Mouse (Mus musculus): ENCODE measurements around the gene Try5. TPM values are rescaled to one million over a fixed set of nuclear protein-coding genes. Genes with fewer than 3 reads are reported as not detected.
"Not testable (repeated sequence)": the region's sequence is repeated elsewhere in the genome, so short reads cannot be mapped to it uniquely, and the experiment has no call there.

Try5 gene
- 0.33 TPM in 1 of 2 replicates, not detected in the other for polyA plus RNA-seq (2016; fragmentation: Nextera tagmentation; extraction: Ambion mirVana)

- not testable (repeated sequence) for H3K27me3 ChIP-seq
Measured at GRCm38 (mm10) chr6:41316741-41317140, at the start of gene Try5. Try5 (minus strand) TSS chr6:41316841.

GRCm38 (mm10) chr6:41353932-41354331 is 37.3 kb upstream of the Try5 start, which contains the start of gene Try10:
Try10 (plus strand) TSS chr6:41354105.
- no peaks in the 10 kb centered on the region for H3K27me3 ChIP-seq
- H3K9ac ChIP-seq, result no peak within 1 kb of the TSS
- WGBS, result 85% methylated on average over 2 of the region's 2 CpGs
- H3K4me3 ChIP-seq (replicated peaks), result no peak within 1 kb of the TSS
- H3K4me1 ChIP-seq, result no peaks in the 10 kb centered on the region
- ATAC-seq (ENCODE audit: low FRiP score), result no peak
- H3K36me3 ChIP-seq (replicated peaks), result no peaks in the 10 kb centered on the region
- H3K9me3 ChIP-seq, result no peaks in the 10 kb centered on the region
- no peak within 1 kb of the TSS for H3K27ac ChIP-seq
- no peak within 1 kb of the TSS for H3K4me2 ChIP-seq

More at GRCm38 (mm10) chr6:41316741-41317140, at the start of gene Try5:
- WGBS, result 71% methylated on average over 3 of the region's 3 CpGs
- not testable (repeated sequence) for H3K9me3 ChIP-seq; H3K4me1 ChIP-seq; H3K4me2 ChIP-seq; H3K27ac ChIP-seq; H3K9ac ChIP-seq; H3K36me3 ChIP-seq (replicated peaks); H3K4me3 ChIP-seq (replicated peaks); ATAC-seq (ENCODE audit: low FRiP score)

DNA sequence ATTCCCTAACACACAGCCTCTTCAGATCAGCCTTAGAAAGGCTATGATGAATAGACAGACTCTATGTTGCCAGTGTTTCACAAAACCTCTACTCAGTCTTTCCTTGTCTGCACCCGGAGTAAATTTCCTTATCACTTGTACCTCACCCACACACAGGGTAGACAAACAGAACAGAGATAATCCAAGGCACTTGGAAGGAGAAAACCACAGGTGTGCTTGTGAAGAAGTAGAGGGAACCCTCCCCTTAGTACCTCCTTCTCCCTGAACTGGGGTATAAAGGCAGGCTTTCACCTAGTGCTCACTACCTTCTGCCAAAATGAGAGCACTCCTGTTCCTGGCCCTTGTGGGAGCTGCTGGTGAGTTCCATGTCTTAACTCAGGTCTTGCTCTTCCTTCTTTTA is 14.7 kb downstream of the Try5 start, which contains the start of gene Try4:
Gene Try4, plus strand, starts transcription at position 301 of the 400 bp plus-strand sequence.
- Histone ChIP-seq H3K9ac (no peak within 1 kb of the TSS), H3K27ac (no peak within 1 kb of the TSS), H3K9me3 (no peaks in the 10 kb centered on the region), H3K4me3 (replicated peaks) (no peak within 1 kb of the TSS), H3K4me1 (no peaks in the 10 kb centered on the region), H3K4me2 (no peak within 1 kb of the TSS), H3K27me3 (no peaks in the 10 kb centered on the region), H3K36me3 (replicated peaks) (no peaks in the 10 kb centered on the region)
- no peak for ATAC-seq (ENCODE audit: low FRiP score)
- 78% methylated on average over 1 of the region's 1 CpGs for WGBS

DNA sequence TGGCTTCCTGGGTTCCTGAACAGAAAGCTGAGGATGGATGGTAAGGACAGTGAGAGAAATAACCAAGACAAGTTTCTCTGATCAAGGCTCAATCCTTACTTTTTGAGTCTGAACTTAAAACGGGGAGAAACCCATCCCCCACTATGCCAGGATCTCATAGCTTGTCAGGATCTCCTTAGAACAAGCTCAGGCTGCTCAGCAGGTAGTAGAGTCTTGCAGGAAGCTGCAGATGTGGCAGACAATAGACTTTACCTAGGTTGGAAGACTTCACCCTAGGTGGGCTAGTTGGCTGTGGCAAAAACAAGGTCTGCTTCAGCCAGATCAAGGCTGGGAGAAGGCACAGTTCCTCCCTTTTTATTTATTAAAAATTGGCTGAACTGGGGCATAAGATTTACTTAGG is 18.4 kb downstream of the Try5 start:
- Histone ChIP-seq H3K27me3 (no peaks in the 10 kb centered on the region), H3K9me3 (no peaks in the 10 kb centered on the region), H3K36me3 (replicated peaks) (no peaks in the 10 kb centered on the region), H3K9ac (no peak overlapping the region), H3K27ac (no peak overlapping the region), H3K4me2 (no peak overlapping the region), H3K4me3 (replicated peaks) (no peak overlapping the region), H3K4me1 (no peaks in the 10 kb centered on the region)
- no peak for ATAC-seq (ENCODE audit: low FRiP score)
- WGBS, result 9% methylated on average over 1 of the region's 1 CpGs

DNA sequence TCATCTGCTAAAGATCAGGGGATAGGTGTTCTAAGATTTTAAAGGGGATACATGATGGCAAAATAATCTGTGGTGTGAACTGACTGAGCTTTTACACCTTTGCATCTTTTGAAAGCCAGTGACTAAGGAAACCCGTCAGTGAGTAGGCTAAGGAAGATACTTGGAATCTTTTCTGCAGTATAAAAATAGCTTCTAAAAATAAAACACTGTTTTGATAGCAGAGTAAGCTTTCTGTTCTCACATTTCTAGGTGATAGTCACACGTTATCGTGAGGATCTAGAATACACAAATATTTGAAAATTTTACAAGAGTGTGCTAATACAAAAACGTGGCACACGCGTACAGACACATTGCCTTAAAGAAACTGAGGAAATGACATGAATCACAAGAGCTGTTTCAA is 50.5 kb downstream of the Try5 start:
- 93% methylated on average over 6 of the region's 6 CpGs for WGBS
- no peaks in the 10 kb centered on the region for H3K27me3 ChIP-seq

GRCm38 (mm10) chr6:41262796-41263195 is 53.8 kb downstream of the Try5 start:
- Histone ChIP-seq H3K4me1 (no peaks in the 10 kb centered on the region), H3K36me3 (replicated peaks) (no peaks in the 10 kb centered on the region), H3K9me3 (no peaks in the 10 kb centered on the region), H3K9ac (no peak overlapping the region), H3K4me3 (replicated peaks) (no peak overlapping the region), H3K27me3 (no peaks in the 10 kb centered on the region), H3K4me2 (no peak overlapping the region), H3K27ac (no peak overlapping the region)
- no peak for ATAC-seq (ENCODE audit: low FRiP score)
- WGBS, result 49% methylated on average over 3 of the region's 3 CpGs

More for the DNA sequence above, 50.5 kb downstream of the Try5 start:
- Histone ChIP-seq H3K4me2 (no peak overlapping the region), H3K36me3 (replicated peaks) (no peaks in the 10 kb centered on the region), H3K9ac (no peak overlapping the region), H3K4me3 (replicated peaks) (no peak overlapping the region), H3K4me1 (no peaks in the 10 kb centered on the region), H3K9me3 (no peaks in the 10 kb centered on the region), H3K27ac (no peak overlapping the region)
- ATAC-seq (ENCODE audit: low FRiP score), result no peak

Other genes starting within 250 kb of the Try5 start
- not detected in 2 replicates for gene Try4, start 14.6 kb downstream of the Try5 start, polyA plus RNA-seq (2016; fragmentation: Nextera tagmentation; extraction: Ambion mirVana)
- not detected in 2 replicates for gene Try10, start 37.3 kb upstream of the Try5 start, polyA plus RNA-seq (2016; fragmentation: Nextera tagmentation; extraction: Ambion mirVana)
- gene Prss3, start 60.8 kb upstream of the Try5 start, polyA plus RNA-seq (2016; fragmentation: Nextera tagmentation; extraction: Ambion mirVana), result 0.27 TPM in 1 of 2 replicates, not detected in the other
- not detected in 2 replicates for gene Gm5771, start 75.5 kb upstream of the Try5 start, polyA plus RNA-seq (2016; fragmentation: Nextera tagmentation; extraction: Ambion mirVana)
- gene Gm10334, start 129.3 kb upstream of the Try5 start, polyA plus RNA-seq (2016; fragmentation: Nextera tagmentation; extraction: Ambion mirVana), result not detected in 2 replicates
- not detected in 2 replicates for gene Prss1, start 142.1 kb upstream of the Try5 start, polyA plus RNA-seq (2016; fragmentation: Nextera tagmentation; extraction: Ambion mirVana)
- gene Prss2, start 204.9 kb upstream of the Try5 start, polyA plus RNA-seq (2016; fragmentation: Nextera tagmentation; extraction: Ambion mirVana), result not detected in 2 replicates